Mouse (Mus musculus) heart, postnatal 14 days (tissue): Measurements from ENCODE around the gene Ppan. TPM values are rescaled to one million over a fixed set of nuclear protein-coding genes. Genes with fewer than 3 reads are reported as not detected.

ENCODE experiments used
- DNase-seq, 2 experiments: peaks; one replicate each; pipeline ENCODE4 v3.0.0; 2021 to 2022
- intact Hi-C: fragments of 180-260 bp; cut with DNase I; formaldehyde crosslinking; loops from one replicate; pipeline ENCODE4 v1.15.1; 2025
- long read RNA-seq, 2 experiments: library from polyadenylated mRNA; stranded (forward); transcript quantifications; one replicate each; pipeline ENCODE4 v2.0.0; 2021
- total RNA-seq, 2 experiments: library from RNA; stranded (reverse); gene quantifications; 2 replicates each; pipeline ENCODE4 v1.2.3; 2021

Gene Ppan
- 1 to 10 TPM; 7.2 to 9.3 TPM for total RNA-seq
- long read RNA-seq, experiment 1, transcript Ppan-201 (11 exons, 1,670 nt) = major isoform, 14 of 14 reads
- long read RNA-seq, experiment 1, partial matches to known transcripts = 0 of 14 reads
- long read RNA-seq, experiment 1, other reads (novel, unspliced or antisense) = 0 of 14 reads
- long read RNA-seq, experiment 2, partial matches to known transcripts = 0 of 5 reads
- long read RNA-seq, experiment 2, other reads (novel, unspliced or antisense) = 2 of 5 reads

- peak; percentile 93 to 96 for DNase-seq
These were observed at the start of gene Ppan for GRCm38 (mm10) chr9:20887704-20888385. Ppan (plus strand) TSS chr9:20888175.

GRCm38 (mm10) chr9:20838931-20839330, 49.0 kb upstream of the Ppan start:
- no peak for DNase-seq
- intact Hi-C loops = loop anchor here (10.0 kb wide), 1 partner anchor 374 kb away; the partner anchor contains the start of gene Zfp26

More at GRCm38 (mm10) chr9:20887704-20888385, at the start of gene Ppan:
- intact Hi-C loops = no loop called here

- no peak for DNase-seq
- intact Hi-C loops = no loop called here
These were observed 45.8 kb upstream of the Ppan start for GRCm38 (mm10) chr9:20842211-20842610.

DNA sequence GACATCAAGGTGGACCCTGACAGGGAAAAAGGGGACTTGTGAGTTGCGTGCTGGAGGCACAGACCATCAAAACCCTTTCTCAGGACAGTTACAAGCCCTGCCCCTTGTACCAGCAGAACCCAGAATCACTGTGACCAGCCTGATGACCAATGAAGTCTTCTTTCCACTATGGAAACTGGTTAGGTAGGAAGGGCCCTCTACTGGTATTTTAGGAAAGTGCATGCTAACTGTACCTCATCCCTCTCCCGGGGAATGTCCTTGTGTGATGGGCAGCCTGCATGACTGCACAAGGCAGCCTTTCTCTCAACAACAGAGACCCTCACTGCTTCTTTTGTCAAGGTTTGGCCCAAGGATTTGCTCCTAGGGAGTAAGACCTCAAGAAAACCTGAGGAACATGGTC, 45.3 kb upstream of the Ppan start:
- intact Hi-C loops = no loop called here
- DNase-seq = peak in 1 of 2 experiments; percentile 28

- intact Hi-C loops = no loop called here
- DNase-seq = no peak
These were observed 37.8 kb upstream of the Ppan start for GRCm38 (mm10) chr9:20850179-20850578.

GRCm38 (mm10) chr9:20857131-20857530, 30.8 kb upstream of the Ppan start:
- DNase-seq = peak; percentile 44 to 70

DNA sequence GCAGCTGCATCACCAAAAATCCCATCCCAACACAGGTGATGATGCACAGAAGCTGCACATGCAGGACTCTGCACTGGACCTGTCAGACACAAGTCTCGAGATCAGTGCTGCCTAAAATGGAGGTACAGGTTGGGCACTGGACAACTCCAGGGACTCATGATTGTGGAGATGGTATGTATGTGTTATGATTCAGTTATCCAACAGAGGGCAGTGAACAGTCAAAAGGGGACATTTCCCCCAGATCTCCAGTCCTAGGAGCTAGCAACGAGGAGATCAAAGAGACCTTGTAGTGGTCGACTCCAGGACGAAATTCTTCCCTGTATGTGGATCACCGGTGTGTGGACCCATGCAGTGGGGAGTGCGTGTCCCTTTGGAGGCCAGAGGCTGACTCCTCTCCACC, 28.0 kb upstream of the Ppan start:
- intact Hi-C loops = no loop called here
- DNase-seq = no peak

More at GRCm38 (mm10) chr9:20857131-20857530, 30.8 kb upstream of the Ppan start:
- intact Hi-C loops = no loop called here

DNA sequence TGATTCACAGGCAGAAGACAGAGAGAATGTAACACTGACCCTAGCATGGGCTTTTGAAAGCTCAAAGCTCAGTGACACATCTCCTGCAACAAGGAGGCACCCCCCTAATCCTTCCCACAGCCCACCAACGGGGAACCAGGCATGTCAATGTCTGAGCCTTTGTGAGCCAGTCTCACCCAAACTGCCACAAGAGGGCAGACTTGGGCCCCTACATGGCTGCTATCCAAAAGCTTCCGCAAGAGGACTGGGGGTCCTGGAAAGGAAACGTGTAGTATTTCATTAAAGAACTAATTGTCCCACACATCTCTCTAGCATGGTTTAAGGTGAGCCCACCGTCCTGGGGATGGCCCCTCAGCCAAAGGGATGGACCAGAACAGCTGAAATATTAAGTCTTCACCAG, 26.2 kb upstream of the Ppan start:
- DNase-seq = peak in 1 of 2 experiments; percentile 37

DNA sequence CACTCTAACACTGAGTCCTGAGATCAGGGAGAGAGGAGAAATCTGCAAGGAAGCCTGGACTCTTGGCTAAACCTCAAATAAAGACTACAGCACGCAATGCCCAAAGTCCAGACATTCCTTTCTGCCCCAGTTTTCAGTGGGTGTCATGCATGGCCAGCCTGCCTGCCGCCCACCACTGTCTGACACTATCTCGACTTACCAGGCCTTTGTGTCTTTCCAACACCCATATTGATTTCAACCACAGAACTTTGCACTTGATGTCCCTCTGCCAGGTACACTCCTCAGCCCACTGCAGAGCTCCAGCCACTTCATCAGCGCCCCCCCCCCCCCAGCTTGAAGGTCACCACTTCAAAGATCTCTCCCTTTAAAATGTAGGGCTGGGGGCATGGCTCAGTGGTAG, 25.8 kb upstream of the Ppan start:
- no peak for DNase-seq
- intact Hi-C loops = no loop called here

More for the DNA sequence above, 26.2 kb upstream of the Ppan start:
- intact Hi-C loops = no loop called here

DNA sequence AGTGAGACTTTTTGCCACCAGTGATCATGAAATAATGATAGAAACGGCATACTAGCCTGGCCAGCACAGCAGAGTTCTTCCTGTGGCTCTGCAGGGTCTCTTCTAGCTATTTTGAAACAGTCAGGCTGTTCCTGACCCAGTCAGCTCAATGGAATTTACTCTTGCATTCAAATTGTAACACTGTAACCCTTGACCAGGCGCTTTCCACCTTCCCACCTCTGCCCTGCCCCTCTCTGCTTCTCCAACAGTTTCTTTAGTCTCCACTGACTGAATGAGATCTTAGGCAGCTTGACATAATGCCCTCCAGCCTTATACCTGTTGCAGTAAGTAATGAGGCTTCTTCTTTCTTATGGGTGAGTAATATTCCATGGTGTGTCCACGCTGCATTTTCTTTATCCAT, 21.1 kb upstream of the Ppan start:
- DNase-seq = no peak
- intact Hi-C loops = no loop called here

- intact Hi-C loops = no loop called here
- DNase-seq = peak; percentile 66 to 67
These were observed 19.4 kb upstream of the Ppan start, which contains the start of gene A230050P20Rik for GRCm38 (mm10) chr9:20868448-20869001. A230050P20Rik (plus strand) TSS chr9:20868642.

DNA sequence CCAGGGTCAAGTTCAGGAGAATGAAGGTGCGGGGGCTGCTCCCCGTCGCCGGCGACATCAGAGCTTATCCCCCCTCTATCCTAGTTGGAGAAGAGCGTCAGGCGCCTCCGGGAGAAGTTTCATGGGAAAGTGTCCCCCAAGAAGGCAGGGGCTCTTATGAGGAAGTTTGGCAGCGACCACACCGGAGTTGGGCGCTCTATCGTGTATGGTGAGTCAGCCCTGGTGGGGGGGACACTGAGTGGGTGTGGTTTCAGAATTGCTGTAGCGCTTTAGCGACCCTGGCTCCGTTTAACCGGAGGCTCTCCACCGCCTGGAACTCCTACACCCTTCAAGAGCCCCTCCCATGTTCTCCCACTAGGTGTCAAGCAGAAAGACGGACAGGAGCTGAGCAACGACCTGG, 18.7 kb upstream of the Ppan start:
- DNase-seq = no peak
- intact Hi-C loops = no loop called here

DNA sequence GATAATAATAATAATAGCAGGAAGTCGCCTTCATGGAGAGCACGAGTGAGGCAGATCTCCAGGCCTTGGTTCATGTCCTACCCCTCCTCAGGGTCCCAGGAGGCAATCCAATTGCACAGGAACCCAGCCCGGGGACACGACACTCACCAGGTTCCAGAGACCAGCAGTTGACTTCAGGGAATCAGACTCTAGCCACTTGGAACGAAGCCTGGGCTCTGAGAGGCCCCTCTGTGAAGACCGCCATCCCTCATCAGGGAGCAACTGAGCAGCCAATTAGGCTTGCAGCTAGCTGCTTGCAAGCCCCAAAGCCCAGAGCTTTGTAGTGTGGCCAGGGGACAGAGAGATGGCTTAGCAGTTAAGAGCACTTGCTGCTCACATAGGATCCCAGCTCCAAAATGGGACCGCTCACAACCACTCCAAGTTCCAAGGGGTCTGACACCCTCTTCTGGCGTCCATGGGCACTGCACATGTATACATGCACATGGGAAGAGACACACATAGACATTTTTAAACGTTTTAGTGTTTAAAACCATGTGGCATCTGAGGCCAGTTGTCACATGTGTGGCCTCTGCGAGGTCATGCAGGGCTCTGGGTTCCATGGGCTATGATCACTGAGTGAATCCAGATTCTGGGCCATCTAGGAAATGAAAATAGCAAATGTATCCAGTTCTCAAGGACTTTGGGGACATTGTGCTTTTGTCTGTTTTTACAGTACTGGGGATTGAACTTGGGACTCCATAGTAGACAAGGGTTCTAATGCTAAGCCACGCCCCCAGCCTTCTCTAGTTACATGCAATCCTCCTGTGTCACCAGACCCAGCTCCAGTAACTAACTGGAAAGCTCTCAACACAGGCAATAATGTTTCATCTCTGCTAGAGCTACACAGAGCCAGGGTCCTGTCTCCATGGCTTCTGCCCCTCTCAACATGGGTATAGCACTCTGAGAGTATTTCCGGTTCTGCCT, 17.5 kb upstream of the Ppan start:
- DNase-seq = no peak
- intact Hi-C loops = no loop called here

- intact Hi-C loops = no loop called here
- DNase-seq = no peak
These were observed 15.0 kb upstream of the Ppan start for GRCm38 (mm10) chr9:20872991-20873390.

DNA sequence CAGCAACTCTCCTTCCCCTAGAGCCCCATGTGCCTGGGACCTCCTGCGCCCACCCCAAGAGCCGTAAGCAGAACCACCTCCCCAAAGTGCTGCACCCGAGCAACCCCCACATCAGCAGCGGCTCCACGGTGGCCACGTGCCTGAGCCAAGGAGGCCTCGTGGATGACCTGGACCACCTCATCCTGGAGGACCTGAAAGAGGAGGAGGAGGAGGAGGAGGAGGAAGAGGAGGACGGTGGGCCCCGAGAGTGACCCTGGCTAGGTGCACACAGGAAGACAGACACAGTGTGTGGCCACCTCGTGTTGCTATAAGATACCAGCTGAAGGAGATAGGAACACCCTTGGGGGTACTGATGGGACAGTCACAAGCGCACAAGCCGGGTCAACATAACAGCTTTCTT, 14.5 kb upstream of the Ppan start:
- no peak for DNase-seq
- intact Hi-C loops = no loop called here

- intact Hi-C loops = no loop called here
These were observed 12.8 kb upstream of the Ppan start for GRCm38 (mm10) chr9:20875021-20875790.

GRCm38 (mm10) chr9:20876318-20877117, 11.5 kb upstream of the Ppan start:
- DNase-seq = no peak
- intact Hi-C loops = no loop called here

More at GRCm38 (mm10) chr9:20875021-20875790, 12.8 kb upstream of the Ppan start:
- DNase-seq = peak in 1 of 2 experiments; percentile 29

- intact Hi-C loops = no loop called here
- no peak for DNase-seq
These were observed 10.6 kb upstream of the Ppan start for GRCm38 (mm10) chr9:20877118-20878040.
